Mouse (Mus musculus): ENCODE measurements at regions not wholly inside any gene's neighbourhood (a gene's known extent, or its start where the extent isn't known, plus 50 kb on each side); places are given as distances from the start of the nearest gene placed in this dataset.
A peak's percentile ranks its signal among the peaks of the same experiment; 100 is the strongest.

GRCm38 (mm10) chr8:77814796-77815647, 90.8 kb upstream of the Ednra start:
- no peaks in the 10 kb centered on the region for H3K27me3 ChIP-seq (ENCODE audit: control insufficient read depth, insufficient read depth, low read length)
- WGBS: 66% methylated on average over 12 of the region's 12 CpGs
- no peak overlapping the region for H3K4me2 ChIP-seq
- H3K9ac ChIP-seq (ENCODE audit: low read length): no peak overlapping the region
- H3K4me1 ChIP-seq (ENCODE audit: control insufficient read depth, insufficient read depth, low read length): no peaks in the 10 kb centered on the region
- no peak overlapping the region for H3K4me3 ChIP-seq (ENCODE audit: low read depth, low read length)
- ATAC-seq (ENCODE audit: low FRiP score): no peak
- no peak for DNase-seq (ENCODE audit: low spot score, missing footprints)
- H3K9me3 ChIP-seq (ENCODE audit: control insufficient read depth, low read length): no peaks in the 10 kb centered on the region
- H3K27ac ChIP-seq (ENCODE audit: low read depth, low read length): no peak overlapping the region
- no peaks in the 10 kb centered on the region for H3K36me3 ChIP-seq (ENCODE audit: control insufficient read depth, insufficient read depth, low read length)

- Histone ChIP-seq H3K4me3 (ENCODE audit: low read depth, low read length) (no peak overlapping the region), H3K27ac (ENCODE audit: low read depth, low read length) (no peak overlapping the region), H3K27me3 (ENCODE audit: control insufficient read depth, insufficient read depth, low read length) (no peaks in the 10 kb centered on the region), H3K4me2 (no peak overlapping the region), H3K9me3 (ENCODE audit: control insufficient read depth, low read length) (no peaks in the 10 kb centered on the region), H3K36me3 (ENCODE audit: control insufficient read depth, insufficient read depth, low read length) (no peaks in the 10 kb centered on the region), H3K9ac (ENCODE audit: low read length) (no peak overlapping the region), H3K4me1 (ENCODE audit: control insufficient read depth, insufficient read depth, low read length) (no peaks in the 10 kb centered on the region)
- WGBS: 67% methylated on average over 7 of the region's 7 CpGs
- ATAC-seq (ENCODE audit: low FRiP score) (no peak), DNase-seq (ENCODE audit: low spot score, missing footprints) (no peak)
Measured at GRCm38 (mm10) chr8:77815648-77815971, 91.3 kb upstream of the Ednra start.

GRCm38 (mm10) chr8:77816217-77816616, 92.0 kb upstream of the Ednra start:
- H3K9ac ChIP-seq (ENCODE audit: low read length): no peak overlapping the region
- no peak overlapping the region for H3K4me3 ChIP-seq (ENCODE audit: low read depth, low read length)
- no peaks in the 10 kb centered on the region for H3K27me3 ChIP-seq (ENCODE audit: control insufficient read depth, insufficient read depth, low read length)
- H3K27ac ChIP-seq (ENCODE audit: low read depth, low read length): no peak overlapping the region
- ATAC-seq (ENCODE audit: low FRiP score): no peak
- no peak for DNase-seq (ENCODE audit: low spot score, missing footprints)
- 88% methylated on average over 4 of the region's 4 CpGs for WGBS
- H3K9me3 ChIP-seq (ENCODE audit: control insufficient read depth, low read length): no peaks in the 10 kb centered on the region
- no peak overlapping the region for H3K4me2 ChIP-seq
- H3K4me1 ChIP-seq (ENCODE audit: control insufficient read depth, insufficient read depth, low read length): no peaks in the 10 kb centered on the region
- H3K36me3 ChIP-seq (ENCODE audit: control insufficient read depth, insufficient read depth, low read length): no peaks in the 10 kb centered on the region

GRCm38 (mm10) chr8:77825786-77826185, 101.5 kb upstream of the Ednra start:
- 73% methylated on average over 1 of the region's 1 CpGs for WGBS
- no peak overlapping the region for H3K4me3 ChIP-seq (ENCODE audit: low read depth, low read length)
- H3K9ac ChIP-seq (ENCODE audit: low read length): no peak overlapping the region
- DNase-seq (ENCODE audit: low spot score, missing footprints) (no peak), ATAC-seq (ENCODE audit: low FRiP score) (no peak)
- no peak overlapping the region for H3K4me2 ChIP-seq
- no peak overlapping the region for H3K27ac ChIP-seq (ENCODE audit: low read depth, low read length)
- H3K36me3 ChIP-seq (ENCODE audit: control insufficient read depth, insufficient read depth, low read length): no peaks in the 10 kb centered on the region
- H3K4me1 ChIP-seq (ENCODE audit: control insufficient read depth, insufficient read depth, low read length): no peaks in the 10 kb centered on the region
- H3K27me3 ChIP-seq (ENCODE audit: control insufficient read depth, insufficient read depth, low read length): no peaks in the 10 kb centered on the region
- no peaks in the 10 kb centered on the region for H3K9me3 ChIP-seq (ENCODE audit: control insufficient read depth, low read length)

- no peak overlapping the region for H3K9ac ChIP-seq (ENCODE audit: low read length)
- no peak overlapping the region for H3K4me2 ChIP-seq
- DNase-seq (ENCODE audit: low spot score, missing footprints) (no peak), ATAC-seq (ENCODE audit: low FRiP score) (no peak)
- no peaks in the 10 kb centered on the region for H3K9me3 ChIP-seq (ENCODE audit: control insufficient read depth, low read length)
- H3K4me3 ChIP-seq (ENCODE audit: low read depth, low read length): no peak overlapping the region
- H3K36me3 ChIP-seq (ENCODE audit: control insufficient read depth, insufficient read depth, low read length): no peaks in the 10 kb centered on the region
- 81% methylated on average over 2 of the region's 2 CpGs for WGBS
- H3K4me1 ChIP-seq (ENCODE audit: control insufficient read depth, insufficient read depth, low read length): no peaks in the 10 kb centered on the region
- no peak overlapping the region for H3K27ac ChIP-seq (ENCODE audit: low read depth, low read length)
- H3K27me3 ChIP-seq (ENCODE audit: control insufficient read depth, insufficient read depth, low read length): no peaks in the 10 kb centered on the region
Measured at GRCm38 (mm10) chr8:77826255-77826654, 102.0 kb upstream of the Ednra start.

- Histone ChIP-seq H3K27me3 (ENCODE audit: control insufficient read depth, insufficient read depth, low read length) (no peaks in the 10 kb centered on the region), H3K4me1 (ENCODE audit: control insufficient read depth, insufficient read depth, low read length) (no peaks in the 10 kb centered on the region), H3K27ac (ENCODE audit: low read depth, low read length) (no peak overlapping the region), H3K9me3 (ENCODE audit: control insufficient read depth, low read length) (no peaks in the 10 kb centered on the region), H3K4me2 (no peak overlapping the region), H3K36me3 (ENCODE audit: control insufficient read depth, insufficient read depth, low read length) (no peaks in the 10 kb centered on the region), H3K4me3 (ENCODE audit: low read depth, low read length) (no peak overlapping the region), H3K9ac (ENCODE audit: low read length) (no peak overlapping the region)
- no peak for DNase-seq (ENCODE audit: low spot score, missing footprints)
- ATAC-seq (ENCODE audit: low FRiP score): peak; percentile 66
- 13% methylated on average over 7 of the region's 7 CpGs for WGBS
Measured at GRCm38 (mm10) chr8:77828079-77828478, 103.8 kb upstream of the Ednra start.

- DNase-seq (ENCODE audit: low spot score, missing footprints) (no peak), ATAC-seq (ENCODE audit: low FRiP score) (no peak)
- Histone ChIP-seq H3K4me3 (ENCODE audit: low read depth, low read length) (no peak overlapping the region), H3K4me1 (ENCODE audit: control insufficient read depth, insufficient read depth, low read length) (no peaks in the 10 kb centered on the region), H3K27me3 (ENCODE audit: control insufficient read depth, insufficient read depth, low read length) (no peaks in the 10 kb centered on the region), H3K9me3 (ENCODE audit: control insufficient read depth, low read length) (no peaks in the 10 kb centered on the region), H3K4me2 (no peak overlapping the region), H3K9ac (ENCODE audit: low read length) (no peak overlapping the region), H3K27ac (ENCODE audit: low read depth, low read length) (no peak overlapping the region), H3K36me3 (ENCODE audit: control insufficient read depth, insufficient read depth, low read length) (no peaks in the 10 kb centered on the region)
- 63% methylated on average over 5 of the region's 5 CpGs for WGBS
Measured at GRCm38 (mm10) chr8:77829126-77829748, 105.0 kb upstream of the Ednra start.

GRCm38 (mm10) chr8:77829764-77830163, 105.5 kb upstream of the Ednra start:
- no peaks in the 10 kb centered on the region for H3K9me3 ChIP-seq (ENCODE audit: control insufficient read depth, low read length)
- H3K4me2 ChIP-seq: no peak overlapping the region
- DNase-seq (ENCODE audit: low spot score, missing footprints): no peak
- no peak overlapping the region for H3K27ac ChIP-seq (ENCODE audit: low read depth, low read length)
- no peak overlapping the region for H3K4me3 ChIP-seq (ENCODE audit: low read depth, low read length)
- H3K4me1 ChIP-seq (ENCODE audit: control insufficient read depth, insufficient read depth, low read length): no peaks in the 10 kb centered on the region
- no peaks in the 10 kb centered on the region for H3K36me3 ChIP-seq (ENCODE audit: control insufficient read depth, insufficient read depth, low read length)
- no peaks in the 10 kb centered on the region for H3K27me3 ChIP-seq (ENCODE audit: control insufficient read depth, insufficient read depth, low read length)
- H3K9ac ChIP-seq (ENCODE audit: low read length): no peak overlapping the region
- no peak for ATAC-seq (ENCODE audit: low FRiP score)
- 83% methylated on average over 5 of the region's 5 CpGs for WGBS

GRCm38 (mm10) chr8:77834283-77834682, 110.0 kb upstream of the Ednra start:
- Histone ChIP-seq H3K4me1 (ENCODE audit: control insufficient read depth, insufficient read depth, low read length) (no peaks in the 10 kb centered on the region), H3K36me3 (ENCODE audit: control insufficient read depth, insufficient read depth, low read length) (no peaks in the 10 kb centered on the region), H3K9me3 (ENCODE audit: control insufficient read depth, low read length) (no peaks in the 10 kb centered on the region), H3K9ac (ENCODE audit: low read length) (no peak overlapping the region), H3K27ac (ENCODE audit: low read depth, low read length) (no peak overlapping the region), H3K4me3 (ENCODE audit: low read depth, low read length) (no peak overlapping the region), H3K27me3 (ENCODE audit: control insufficient read depth, insufficient read depth, low read length) (no peaks in the 10 kb centered on the region), H3K4me2 (no peak overlapping the region)
- no peak for DNase-seq (ENCODE audit: low spot score, missing footprints)
- ATAC-seq (ENCODE audit: low FRiP score): no peak
- 82% methylated on average over 6 of the region's 6 CpGs for WGBS

Data from midbrain, embryonic 11.5 days (tissue).